Mouse (Mus musculus) bone marrow, adult 2 months (tissue): Measurements from ENCODE around the gene Dhx9.

Source experiments
- CTCF ChIP-seq: fragments of 200-500 bp; IDR thresholded peaks from 2 replicates; pipeline ENCODE4 v1.5.1; 2011; ENCODE audit warnings: low read length, control low read depth; ENCODE audit not compliant: control insufficient read depth, insufficient read depth
- POLR2A ChIP-seq: fragments of 200-500 bp; IDR thresholded peaks from 2 replicates; pipeline ENCODE4 v1.6.1; 2011; ENCODE audit warnings: low read depth, mild to moderate bottlenecking, control low read depth, low read length, borderline replicate concordance; ENCODE audit not compliant: control insufficient read depth

DNA sequence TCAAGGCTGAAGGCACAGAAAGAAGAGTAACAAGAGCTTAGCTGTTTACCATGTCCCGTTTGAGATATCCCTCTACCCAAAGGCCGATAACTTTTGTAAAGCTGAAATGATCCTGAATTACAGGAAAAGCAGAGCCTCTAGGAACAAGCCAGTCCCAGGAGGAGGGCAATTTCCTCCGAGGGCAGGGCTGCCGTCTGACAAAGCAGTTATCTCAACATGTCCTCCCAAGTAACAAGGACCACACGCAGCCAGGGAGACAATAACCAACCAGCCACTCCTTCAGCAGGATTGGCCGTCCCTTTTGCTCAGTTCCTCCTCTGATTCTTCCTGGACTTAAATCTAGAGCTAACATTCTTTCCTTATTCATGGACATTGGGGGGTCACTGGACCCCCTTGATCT is 6.5 kb upstream of the Dhx9 start:
- no peak for TF ChIP-seq CTCF
- TF ChIP-seq POLR2A: no peak
